Mouse (Mus musculus): ENCODE measurements at regions not wholly inside any gene's neighbourhood (a gene's known extent, or its start where the extent isn't known, plus 50 kb on each side); places are given as distances from the start of the nearest gene placed in this dataset.

GRCm38 (mm10) chr9:94368231-94368936 lies 169.5 kb downstream of the 1190002N15Rik start:
- TF ChIP-seq POLR2A (IDR thresholded peaks at IDR 0.05; ENCODE audit: borderline replicate concordance, extremely low read depth, low read depth, low read length): no peak
- no peak for TF ChIP-seq CTCF (IDR thresholded peaks at IDR 0.05; ENCODE audit: insufficient read depth, low read length)
